Mouse (Mus musculus): ENCODE results near the gene Hsd17b12. TPM values are rescaled to one million over a fixed set of nuclear protein-coding genes. Genes with fewer than 3 reads are reported as not detected.

Gene Hsd17b12
- total RNA-seq, 2 experiments from 2014 or later: 18.4 to 19.2 TPM

GRCm38 (mm10) chr2:94122182-94123041, 35.4 kb downstream of the Hsd17b12 start:
- DNase-seq: peak; percentile 4 to 18
- intact Hi-C loops (cut with DNase I): no loop called here

GRCm38 (mm10) chr2:94103758-94104157, 54.0 kb downstream of the Hsd17b12 start:
- DNase-seq: no peak
- intact Hi-C loops (cut with DNase I): no loop called here

- DNase-seq: no peak
- intact Hi-C loops (cut with DNase I): no loop called here
Measured at GRCm38 (mm10) chr2:94089901-94090300, 67.9 kb downstream of the Hsd17b12 start.

- intact Hi-C loops (cut with DNase I): no loop called here
- DNase-seq: no peak
Measured at GRCm38 (mm10) chr2:94069482-94069881, 88.3 kb downstream of the Hsd17b12 start.

GRCm38 (mm10) chr2:94066540-94067135, 91.1 kb downstream of the Hsd17b12 start:
- intact Hi-C loops (cut with DNase I): no loop called here

GRCm38 (mm10) chr2:94066120-94066519, 91.6 kb downstream of the Hsd17b12 start:
- intact Hi-C loops (cut with DNase I): no loop called here
- DNase-seq: no peak

More at GRCm38 (mm10) chr2:94066540-94067135, 91.1 kb downstream of the Hsd17b12 start:
- no peak for DNase-seq

GRCm38 (mm10) chr2:94062791-94063190, 95.0 kb downstream of the Hsd17b12 start:
- intact Hi-C loops (cut with DNase I): no loop called here
- DNase-seq: no peak

GRCm38 (mm10) chr2:94059459-94059858, 98.3 kb downstream of the Hsd17b12 start:
- intact Hi-C loops (cut with DNase I): no loop called here
- peak in 1 of 2 experiments; percentile 16 for DNase-seq

GRCm38 (mm10) chr2:94054813-94055212, 103.0 kb downstream of the Hsd17b12 start:
- intact Hi-C loops (cut with DNase I): loop anchor here (1.0 to 2.0 kb wide), 2 partner anchors 190 to 235 kb away; no protein-coding TSS in a partner anchor
- peak in 1 of 2 experiments; percentile 17 for DNase-seq

GRCm38 (mm10) chr2:94051952-94052351, 105.8 kb downstream of the Hsd17b12 start:
- intact Hi-C loops (cut with DNase I): no loop called here
- DNase-seq: no peak

- intact Hi-C loops (cut with DNase I): no loop called here
Measured at GRCm38 (mm10) chr2:94050901-94051300, 106.9 kb downstream of the Hsd17b12 start.

GRCm38 (mm10) chr2:94049471-94050176, 108.1 kb downstream of the Hsd17b12 start:
- intact Hi-C loops (cut with DNase I): no loop called here

More at GRCm38 (mm10) chr2:94050901-94051300, 106.9 kb downstream of the Hsd17b12 start:
- no peak for DNase-seq

GRCm38 (mm10) chr2:94048733-94049470, 108.9 kb downstream of the Hsd17b12 start:
- no peak for DNase-seq
- intact Hi-C loops (cut with DNase I): no loop called here

More at GRCm38 (mm10) chr2:94049471-94050176, 108.1 kb downstream of the Hsd17b12 start:
- DNase-seq: no peak

GRCm38 (mm10) chr2:94048271-94048670, 109.5 kb downstream of the Hsd17b12 start:
- intact Hi-C loops (cut with DNase I): no loop called here

GRCm38 (mm10) chr2:94045411-94046090, 112.2 kb downstream of the Hsd17b12 start:
- no peak for DNase-seq
- intact Hi-C loops (cut with DNase I): no loop called here

More at GRCm38 (mm10) chr2:94048271-94048670, 109.5 kb downstream of the Hsd17b12 start:
- DNase-seq: no peak

- intact Hi-C loops (cut with DNase I): no loop called here
- DNase-seq: no peak
Measured at GRCm38 (mm10) chr2:94044174-94044573, 113.6 kb downstream of the Hsd17b12 start.

- no peak for DNase-seq
- intact Hi-C loops (cut with DNase I): no loop called here
Measured at GRCm38 (mm10) chr2:94043662-94044061, 114.1 kb downstream of the Hsd17b12 start.

- intact Hi-C loops (cut with DNase I): no loop called here
- DNase-seq: no peak
Measured at GRCm38 (mm10) chr2:94042461-94042860, 115.3 kb downstream of the Hsd17b12 start.

GRCm38 (mm10) chr2:94040391-94041125, 117.2 kb downstream of the Hsd17b12 start:
- intact Hi-C loops (cut with DNase I): no loop called here
- DNase-seq: no peak
